Mouse (Mus musculus) stomach, embryonic 15.5 days (tissue): Measurements from ENCODE around the gene H2al1m. TPM values are rescaled to one million over a fixed set of nuclear protein-coding genes. Genes with fewer than 3 reads are reported as not detected.
"Not testable (repeated sequence)": the region's sequence is repeated elsewhere in the genome, so short reads cannot be mapped to it uniquely, and the experiment has no call there.

ENCODE experiments used
- ATAC-seq: fragments of 200-750 bp; cut with Nextera tagmentation; 2 replicates; pipeline ENCODE4 v1.8.0; 2017; ENCODE audit warnings: low read depth, moderate number of reproducible peaks, moderate TSS enrichment; ENCODE audit not compliant: insufficient read depth, low FRiP score
- H3K27ac ChIP-seq: fragments of 300-500 bp; sonication (generic); 2 replicates; pipeline ENCODE4 v1.5.1; 2015; ENCODE audit warnings: mild to moderate bottlenecking, inconsistent platforms
- H3K27me3 ChIP-seq: fragments of 300-500 bp; sonication (generic); replicated peaks from 2 replicates; pipeline ENCODE4 v1.6.1; 2015; ENCODE audit warnings: inconsistent platforms
- H3K36me3 ChIP-seq: fragments of 300-500 bp; sonication (generic); 2 replicates; pipeline ENCODE4 v1.6.1; 2015; ENCODE audit warnings: inconsistent platforms
- H3K4me1 ChIP-seq: fragments of 300-500 bp; sonication (generic); 2 replicates; pipeline ENCODE4 v1.6.1; 2015; ENCODE audit warnings: inconsistent platforms
- H3K4me2 ChIP-seq: fragments of 300-500 bp; sonication (generic); 2 replicates; pipeline ENCODE4 v1.6.1; 2015; ENCODE audit warnings: mild to moderate bottlenecking, inconsistent platforms
- H3K4me3 ChIP-seq: fragments of 300-500 bp; sonication (generic); replicated peaks from 2 replicates; pipeline ENCODE4 v1.5.1; 2015; ENCODE audit warnings: inconsistent platforms
- H3K9ac ChIP-seq: fragments of 300-500 bp; sonication (generic); 2 replicates; pipeline ENCODE4 v1.6.1; 2015; ENCODE audit warnings: inconsistent platforms
- H3K9me3 ChIP-seq: fragments of 300-500 bp; sonication (generic); 2 replicates; pipeline ENCODE4 v1.6.1; 2016; ENCODE audit warnings: inconsistent platforms
- WGBS: fragments of 180-500 bp; shearing (Covaris S2); methylation state at CpG from one replicate; pipeline ENCODE4 v1.1.7; 2015; 5-methylcytosine and 5-hydroxymethylcytosine counted together
- polyA plus RNA-seq: library from polyadenylated mRNA; unstranded; fragments of >200 nt; fragmentation: Nextera tagmentation; extraction: Ambion mirVana; gene quantifications from 2 replicates; pipeline ENCODE4 v1.2.1, GENCODE M21; 2015

H2al1m gene
- 0.32 TPM in 1 of 2 replicates, not detected in the other for polyA plus RNA-seq

DNA sequence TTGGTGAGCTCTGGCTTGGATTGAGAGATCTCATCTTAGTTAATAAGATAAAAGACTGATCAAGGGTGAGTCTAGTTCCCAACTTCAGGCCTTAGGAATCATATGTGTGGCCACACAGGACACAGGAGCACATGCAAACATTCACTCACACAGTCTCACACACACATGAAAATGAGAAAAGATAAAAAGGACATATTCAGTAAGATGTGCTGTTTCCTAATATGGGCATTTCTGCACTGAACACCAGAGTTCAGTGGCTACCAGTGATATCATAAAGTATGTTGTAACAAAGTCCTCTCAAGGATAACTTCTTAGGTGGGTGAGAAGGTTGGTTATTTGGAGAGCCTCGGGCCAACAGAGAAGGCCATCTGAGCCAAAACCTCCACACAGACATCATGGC lies at the start of gene H2al1m:
TSS of gene H2al1m (plus strand) at position 301 of the 400 bp plus-strand sequence.
- WGBS = no CpG with 5 or more reads among the region's 1 CpGs
- H3K9ac ChIP-seq, ATAC-seq, H3K27me3 ChIP-seq, H3K4me3 ChIP-seq, H3K4me2 ChIP-seq, H3K27ac ChIP-seq, H3K9me3 ChIP-seq, H3K4me1 ChIP-seq, H3K36me3 ChIP-seq: not testable (repeated sequence)

DNA sequence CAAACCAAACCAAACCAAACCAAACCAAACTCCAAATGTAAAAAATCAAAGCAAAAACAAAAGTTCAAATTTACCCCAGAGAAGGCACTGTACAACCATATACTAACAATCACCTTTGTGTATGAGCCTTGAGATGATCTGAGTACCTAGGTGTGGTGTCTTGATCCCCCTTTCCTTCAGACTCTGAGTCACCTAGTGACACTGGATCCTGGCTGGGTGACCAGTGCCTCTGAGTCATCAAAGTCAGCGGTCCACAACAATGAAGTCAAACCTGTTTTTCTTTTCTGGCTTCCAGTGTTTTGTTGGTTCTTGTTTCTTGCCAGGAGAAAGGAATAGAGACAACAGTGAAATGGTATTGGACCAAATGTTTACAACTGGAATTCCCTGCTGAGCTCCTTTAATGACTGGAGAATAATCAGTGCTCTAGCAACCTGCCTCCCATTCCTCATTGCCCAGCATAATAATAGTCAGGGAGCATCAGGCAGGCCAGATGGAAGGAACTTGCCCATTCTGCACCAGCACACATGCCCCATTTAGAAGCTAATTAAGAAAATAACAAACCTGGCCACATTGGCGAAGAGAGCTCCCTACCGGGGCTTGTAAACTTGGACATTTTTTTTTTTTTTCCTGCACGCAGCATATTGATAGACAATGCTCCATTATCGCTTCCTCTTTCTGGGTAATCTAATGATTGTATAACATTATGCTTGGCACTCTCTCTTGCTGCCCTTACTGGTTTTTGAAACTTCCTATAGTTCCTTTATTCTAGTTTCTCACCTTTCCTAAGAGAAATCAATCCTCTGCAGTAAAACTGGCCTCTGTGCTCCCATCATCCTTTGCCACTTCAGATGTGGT lies 42.6 kb upstream of the H2al1m start:
- no peak overlapping the region for H3K4me3 ChIP-seq
- H3K9ac ChIP-seq = no peak overlapping the region
- peak; percentile 53; the same call in 1 of the 2 replicates for ATAC-seq
- H3K27me3 ChIP-seq = no peaks in the 10 kb centered on the region
- H3K36me3 ChIP-seq = no peaks in the 10 kb centered on the region
- 73% methylated on average over 5 of the region's 5 CpGs for WGBS
- no peaks in the 10 kb centered on the region for H3K4me1 ChIP-seq
- no peaks in the 10 kb centered on the region for H3K9me3 ChIP-seq
- no peak overlapping the region for H3K4me2 ChIP-seq
- no peak overlapping the region for H3K27ac ChIP-seq

DNA sequence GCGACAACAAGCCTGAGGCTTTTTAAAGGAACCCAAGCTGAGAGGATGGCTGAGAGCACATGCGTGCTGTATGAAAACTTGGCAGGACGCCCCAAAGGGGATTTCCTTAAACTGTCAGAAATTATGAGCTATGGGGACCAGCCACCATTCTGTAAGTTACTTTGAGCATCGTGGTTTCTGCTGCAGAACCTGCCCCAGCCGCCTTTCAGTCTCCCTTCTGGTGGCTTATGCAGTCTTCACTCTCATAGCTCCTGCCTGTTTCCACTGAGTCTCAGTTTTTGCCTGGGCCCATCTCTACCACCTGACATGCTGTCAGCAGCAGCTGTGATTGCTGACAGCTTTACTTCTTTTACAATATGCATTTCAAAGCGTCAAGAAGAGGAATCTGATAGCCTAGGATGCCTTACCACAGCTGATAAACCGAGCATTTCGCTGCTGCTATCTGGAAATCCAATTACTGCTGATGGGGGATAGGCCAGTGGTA lies 40.1 kb upstream of the H2al1m start:
- no peak for ATAC-seq
- H3K4me2 ChIP-seq = no peak overlapping the region
- no peak overlapping the region for H3K27ac ChIP-seq
- H3K27me3 ChIP-seq = no peaks in the 10 kb centered on the region
- no peaks in the 10 kb centered on the region for H3K9me3 ChIP-seq
- H3K9ac ChIP-seq = no peak overlapping the region
- H3K4me3 ChIP-seq = no peak overlapping the region
- H3K36me3 ChIP-seq = no peaks in the 10 kb centered on the region
- H3K4me1 ChIP-seq = no peaks in the 10 kb centered on the region
- WGBS = 38% methylated on average over 8 of the region's 8 CpGs

GRCm38 (mm10) chrX:9244603-9245336 lies 38.8 kb upstream of the H2al1m start:
- Histone ChIP-seq H3K4me1 (no peaks in the 10 kb centered on the region), H3K27ac (no peak overlapping the region)
- ATAC-seq = peak; percentile 83

DNA sequence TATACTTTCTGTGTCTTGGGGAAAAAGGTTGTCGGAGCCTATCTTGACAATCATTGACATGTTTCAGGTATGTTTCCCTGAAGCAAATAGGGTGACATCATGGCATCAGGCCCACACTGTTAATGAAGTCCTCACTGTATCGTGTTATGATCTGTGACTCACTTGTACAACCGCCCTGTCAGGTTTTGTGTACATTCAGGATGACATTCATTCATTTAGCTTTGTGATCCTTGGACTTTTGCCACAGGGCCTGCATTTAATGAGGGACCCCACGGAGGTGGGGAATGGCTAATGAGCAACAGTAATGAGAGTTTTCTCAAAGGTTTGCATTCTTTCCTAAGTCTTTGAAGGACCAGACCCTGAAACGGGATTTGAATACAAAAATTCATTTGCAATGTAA lies 34.7 kb upstream of the H2al1m start:
- 48% methylated on average over 5 of the region's 5 CpGs for WGBS

More at GRCm38 (mm10) chrX:9244603-9245336, 38.8 kb upstream of the H2al1m start:
- Histone ChIP-seq H3K4me3 (no peak overlapping the region), H3K9ac (no peak overlapping the region), H3K36me3 (no peaks in the 10 kb centered on the region), H3K27me3 (no peaks in the 10 kb centered on the region), H3K9me3 (no peaks in the 10 kb centered on the region), H3K4me2 (no peak overlapping the region)
- WGBS = 60% methylated on average over 12 of the region's 12 CpGs

DNA sequence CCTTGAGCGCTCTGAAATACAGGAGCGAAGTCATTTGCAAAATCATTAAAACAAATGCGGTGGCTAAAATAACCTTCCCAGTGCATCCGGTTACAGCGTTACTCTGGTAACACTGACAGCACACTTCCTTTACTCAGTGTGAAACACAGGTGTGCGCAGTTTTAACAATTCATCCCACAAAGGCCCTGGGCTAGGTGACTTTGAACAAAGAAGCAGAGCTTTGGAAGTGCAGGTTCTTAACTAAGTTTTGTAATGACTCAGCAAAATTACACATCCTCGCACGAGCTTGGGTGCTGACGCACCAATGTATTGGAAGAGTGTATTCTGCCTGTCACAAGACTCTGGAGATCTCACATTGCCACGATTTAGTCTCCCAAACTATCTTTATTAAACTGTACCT lies 29.6 kb upstream of the H2al1m start:
- no peak overlapping the region for H3K27ac ChIP-seq
- no peak overlapping the region for H3K4me2 ChIP-seq
- H3K4me3 ChIP-seq = no peak overlapping the region
- WGBS = 73% methylated on average over 10 of the region's 10 CpGs
- no peaks in the 10 kb centered on the region for H3K36me3 ChIP-seq
- H3K9me3 ChIP-seq = no peaks in the 10 kb centered on the region
- H3K9ac ChIP-seq = no peak overlapping the region
- H3K27me3 ChIP-seq = no peaks in the 10 kb centered on the region
- no peaks in the 10 kb centered on the region for H3K4me1 ChIP-seq
- no peak for ATAC-seq

More for the DNA sequence above, 34.7 kb upstream of the H2al1m start:
- Histone ChIP-seq H3K36me3 (no peaks in the 10 kb centered on the region), H3K27me3 (no peaks in the 10 kb centered on the region), H3K27ac (no peak overlapping the region), H3K4me1 (no peaks in the 10 kb centered on the region), H3K9ac (no peak overlapping the region), H3K4me3 (no peak overlapping the region), H3K4me2 (no peak overlapping the region), H3K9me3 (no peaks in the 10 kb centered on the region)
- ATAC-seq = no peak

DNA sequence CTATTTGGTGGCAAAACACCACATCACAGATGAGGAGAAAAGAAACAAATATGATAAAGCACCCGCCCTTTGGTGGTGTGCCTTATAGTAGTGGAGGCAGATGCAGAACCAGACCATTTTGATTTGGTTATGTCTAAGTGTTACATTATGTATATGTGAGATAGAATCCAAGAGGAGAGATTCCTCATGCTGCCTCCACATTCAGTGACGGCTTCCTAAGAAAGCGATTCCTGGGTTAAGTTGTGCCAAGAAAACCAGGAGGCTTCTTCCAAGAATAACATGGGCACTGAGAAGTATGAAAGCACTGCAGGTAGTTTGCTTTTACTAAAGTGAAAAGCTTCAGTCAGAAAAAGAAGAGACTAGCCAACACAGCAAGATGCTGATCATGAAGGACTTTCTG lies 28.7 kb upstream of the H2al1m start:
- ATAC-seq = no peak
- Histone ChIP-seq H3K27ac (no peak overlapping the region), H3K4me3 (no peak overlapping the region), H3K4me2 (no peak overlapping the region), H3K4me1 (no peaks in the 10 kb centered on the region), H3K27me3 (no peaks in the 10 kb centered on the region), H3K9me3 (no peaks in the 10 kb centered on the region), H3K36me3 (no peaks in the 10 kb centered on the region), H3K9ac (no peak overlapping the region)
- WGBS = 93% methylated on average over 3 of the region's 3 CpGs

GRCm38 (mm10) chrX:9256766-9257165 lies 26.8 kb upstream of the H2al1m start, which contains the start of gene Gm14862:
Gm14862 (minus strand) TSS chrX:9256899.
- H3K4me3 ChIP-seq = no peak within 1 kb of the TSS
- peak; percentile 35; the same call in 1 of the 2 replicates for ATAC-seq
- H3K4me2 ChIP-seq = no peak within 1 kb of the TSS
- no peaks in the 10 kb centered on the region for H3K36me3 ChIP-seq
- no peak within 1 kb of the TSS for H3K27ac ChIP-seq
- H3K27me3 ChIP-seq = no peaks in the 10 kb centered on the region
- no peaks in the 10 kb centered on the region for H3K4me1 ChIP-seq
- no peaks in the 10 kb centered on the region for H3K9me3 ChIP-seq
- 71% methylated on average over 5 of the region's 5 CpGs for WGBS
- H3K9ac ChIP-seq = no peak within 1 kb of the TSS

GRCm38 (mm10) chrX:9257831-9258230 lies 25.7 kb upstream of the H2al1m start:
- H3K4me3 ChIP-seq = no peak overlapping the region
- H3K9ac ChIP-seq = no peak overlapping the region
- 72% methylated on average over 7 of the region's 7 CpGs for WGBS

DNA sequence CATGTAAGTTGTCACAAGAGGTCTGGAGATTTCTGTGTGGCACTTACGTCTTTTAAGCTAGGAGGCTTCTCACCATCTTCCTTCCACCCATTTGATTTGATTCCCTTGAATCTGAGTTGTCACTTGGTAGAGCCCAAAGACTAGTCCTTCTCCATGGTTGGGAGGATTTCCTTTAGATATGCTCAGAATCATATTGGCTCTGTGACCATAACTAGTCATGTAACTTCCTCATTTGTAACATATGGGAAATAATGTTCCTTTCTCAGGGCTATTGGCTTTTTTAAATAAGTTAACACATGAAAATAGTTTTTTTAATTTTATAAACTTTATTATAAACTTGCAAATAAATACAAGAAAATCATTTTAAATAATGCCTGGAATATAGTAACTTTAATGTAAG lies 24.3 kb upstream of the H2al1m start:
- Histone ChIP-seq H3K27me3 (no peaks in the 10 kb centered on the region), H3K4me3 (no peak overlapping the region), H3K36me3 (no peaks in the 10 kb centered on the region), H3K9ac (no peak overlapping the region), H3K4me1 (no peaks in the 10 kb centered on the region), H3K27ac (no peak overlapping the region), H3K9me3 (no peaks in the 10 kb centered on the region), H3K4me2 (no peak overlapping the region)
- WGBS = 90% methylated on average over 1 of the region's 1 CpGs
- ATAC-seq = no peak

More at GRCm38 (mm10) chrX:9257831-9258230, 25.7 kb upstream of the H2al1m start:
- Histone ChIP-seq H3K4me2 (no peak overlapping the region), H3K36me3 (no peaks in the 10 kb centered on the region), H3K4me1 (no peaks in the 10 kb centered on the region), H3K27me3 (no peaks in the 10 kb centered on the region), H3K9me3 (no peaks in the 10 kb centered on the region), H3K27ac (no peak overlapping the region)
- ATAC-seq = no peak

DNA sequence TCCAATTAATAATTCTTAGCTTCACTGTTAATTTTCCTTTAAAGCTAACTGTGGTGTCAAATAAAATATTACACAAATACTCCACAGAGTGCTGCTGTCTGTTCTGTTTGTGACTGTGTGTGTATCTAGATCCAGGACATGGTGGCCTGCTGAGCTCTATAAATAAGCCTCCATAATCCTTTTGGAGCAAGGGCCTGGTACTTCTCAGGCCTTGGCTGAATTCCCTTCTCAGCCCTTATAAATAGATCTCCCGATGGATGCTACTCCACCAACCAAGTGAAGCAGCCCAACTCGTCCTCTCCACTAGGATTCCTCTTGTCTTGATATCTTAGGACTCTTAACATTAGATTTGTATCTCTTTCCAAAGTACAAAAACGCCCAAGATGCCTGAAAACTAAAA lies 12.5 kb upstream of the H2al1m start:
- H3K27me3 ChIP-seq = no peaks in the 10 kb centered on the region
- H3K4me3 ChIP-seq = no peak overlapping the region
- no peak overlapping the region for H3K4me2 ChIP-seq
- H3K4me1 ChIP-seq = no peaks in the 10 kb centered on the region
- no peak for ATAC-seq
- H3K36me3 ChIP-seq = no peaks in the 10 kb centered on the region
- H3K9me3 ChIP-seq = no peaks in the 10 kb centered on the region
- WGBS = 57% methylated on average over 3 of the region's 3 CpGs
- H3K27ac ChIP-seq = no peak overlapping the region
- no peak overlapping the region for H3K9ac ChIP-seq

DNA sequence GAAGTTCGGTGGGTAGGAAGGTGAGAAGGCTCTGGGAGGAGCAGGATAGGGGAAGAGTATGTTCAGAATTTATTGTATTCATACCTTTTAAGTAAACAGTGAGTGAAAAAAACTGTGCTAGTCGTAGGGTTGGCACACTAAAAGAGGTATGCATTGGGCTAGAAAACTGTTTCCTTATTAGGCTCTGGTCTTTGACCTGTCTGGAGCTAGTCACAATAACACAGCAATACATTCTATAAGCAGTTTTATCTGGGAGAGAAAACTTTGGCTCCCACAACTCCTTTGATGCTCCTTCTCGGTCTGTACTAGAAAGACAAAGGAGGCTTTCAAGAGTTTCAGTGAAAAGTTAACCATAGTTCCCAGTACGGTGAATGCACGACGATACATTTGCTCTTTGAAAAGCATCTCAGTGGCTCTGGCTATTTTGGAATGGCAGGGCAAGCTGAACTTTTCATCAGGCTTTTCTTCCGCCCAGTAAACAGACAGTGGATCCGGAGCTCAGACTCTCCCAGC lies 11.6 kb upstream of the H2al1m start:
- Histone ChIP-seq H3K9ac (no peak overlapping the region), H3K4me2 (peak overlapping the region; percentile 55), H3K9me3 (no peaks in the 10 kb centered on the region), H3K27ac (no peak overlapping the region; the same call in 1 of the 2 replicates), H3K36me3 (no peaks in the 10 kb centered on the region), H3K27me3 (no peaks in the 10 kb centered on the region), H3K4me1 (no peaks in the 10 kb centered on the region), H3K4me3 (peak overlapping the region; percentile 55)
- WGBS = 14% methylated on average over 8 of the region's 8 CpGs
- ATAC-seq = 0 out of 2 replicates have a peak, but pooled peaks have one; percentile 20
